Mouse (Mus musculus) hindbrain, embryonic 16.5 days (tissue): ENCODE measurements at regions not wholly inside any gene's neighbourhood (a gene's known extent, or its start where the extent isn't known, plus 50 kb on each side); places are given as distances from the start of the nearest gene placed in this dataset.
A peak's percentile ranks its signal among the peaks of the same experiment; 100 is the strongest.

Source experiments
- ATAC-seq: fragments of 200-750 bp; cut with Nextera tagmentation; 2 replicates; pipeline ENCODE4 v1.8.0; 2017; ENCODE audit warnings: moderate TSS enrichment, moderate library complexity
- H3K27ac ChIP-seq: fragments of 300-500 bp; sonication (generic); 2 replicates; pipeline ENCODE4 v1.5.1; 2014; ENCODE audit warnings: low read depth, mild to moderate bottlenecking, control low read depth, low read length, moderate library complexity
- H3K27me3 ChIP-seq: fragments of 300-500 bp; sonication (generic); replicated peaks from 2 replicates; pipeline ENCODE4 v1.6.1; 2014; ENCODE audit warnings: low read length; ENCODE audit not compliant: control insufficient read depth, insufficient read depth
- H3K36me3 ChIP-seq: fragments of 300-500 bp; sonication (generic); 2 replicates; pipeline ENCODE4 v1.6.1; 2014; ENCODE audit warnings: mild to moderate bottlenecking, low read length, moderate library complexity, mixed read lengths; ENCODE audit not compliant: control insufficient read depth, insufficient read depth
- H3K4me1 ChIP-seq: fragments of 300-500 bp; sonication (generic); 2 replicates; pipeline ENCODE4 v1.6.1; 2014; ENCODE audit warnings: low read depth, low read length; ENCODE audit not compliant: control insufficient read depth, insufficient read depth
- H3K4me2 ChIP-seq: fragments of 300-500 bp; sonication (generic); 2 replicates; pipeline ENCODE4 v1.6.1; 2014; ENCODE audit warnings: mild to moderate bottlenecking, low read length, control low read depth, moderate library complexity
- H3K4me3 ChIP-seq: fragments of 300-500 bp; sonication (generic); 2 replicates; pipeline ENCODE4 v1.5.1; 2014; ENCODE audit warnings: mild to moderate bottlenecking, low read length, control low read depth, moderate library complexity
- H3K9ac ChIP-seq: fragments of 300-500 bp; sonication (generic); 2 replicates; pipeline ENCODE4 v1.6.1; 2014; ENCODE audit warnings: low read depth, mild to moderate bottlenecking, control low read depth, low read length, moderate library complexity
- H3K9me3 ChIP-seq: fragments of 300-500 bp; sonication (generic); 2 replicates; pipeline ENCODE4 v1.6.1; 2014; ENCODE audit warnings: mild to moderate bottlenecking, low read length, moderate library complexity; ENCODE audit not compliant: control insufficient read depth
- WGBS: fragments of 180-500 bp; shearing (Covaris S2); extraction: QIAGEN DNeasy Blood & Tissue Kit; methylation state at CpG from one replicate; pipeline ENCODE4 v1.1.7; 2014; 5-methylcytosine and 5-hydroxymethylcytosine counted together

DNA sequence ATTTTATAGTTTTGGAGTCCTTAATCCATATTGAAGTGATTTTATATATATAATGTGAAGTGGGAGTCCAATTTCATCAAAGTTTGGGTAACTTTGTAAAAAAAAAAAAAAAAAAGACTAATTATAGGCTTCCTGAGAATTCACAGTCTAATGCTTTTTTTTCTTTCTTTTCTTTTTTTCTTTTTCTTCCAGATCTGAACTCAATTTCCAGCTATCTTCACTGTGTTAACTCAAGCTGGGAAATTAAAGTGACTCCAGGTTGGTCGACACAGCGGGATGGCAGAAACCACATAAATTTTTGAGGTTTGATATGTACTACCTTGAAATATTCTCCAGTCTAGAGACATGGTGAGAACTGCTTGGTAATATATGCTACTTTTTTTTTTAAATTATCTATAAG lies 385.7 kb upstream of the Pkdcc start:
- Histone ChIP-seq H3K9ac (no peak overlapping the region), H3K27me3 (no peaks in the 10 kb centered on the region)
- 95% methylated on average over 2 of the region's 2 CpGs for WGBS

DNA sequence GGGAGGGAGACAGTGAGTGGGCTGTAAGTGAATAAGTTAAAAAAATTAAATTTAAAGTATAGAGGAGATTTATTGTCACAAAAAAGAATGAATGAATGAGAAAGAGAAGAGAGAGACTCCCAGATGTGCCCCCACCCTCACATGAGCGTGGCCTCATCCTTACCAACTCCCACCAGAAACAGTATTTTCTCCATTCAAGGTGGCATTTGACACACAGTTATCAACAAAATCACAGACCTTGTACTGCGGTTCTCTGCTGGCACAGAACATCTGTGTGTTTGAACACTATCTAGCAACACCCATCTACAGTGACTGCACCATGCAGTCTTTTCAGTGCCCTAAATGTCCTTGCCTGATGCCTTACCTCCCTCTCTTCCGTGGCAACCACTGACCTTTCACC lies 380.9 kb upstream of the Pkdcc start:
- H3K4me2 ChIP-seq: no peak overlapping the region
- H3K27ac ChIP-seq: no peak overlapping the region
- no peaks in the 10 kb centered on the region for H3K27me3 ChIP-seq
- H3K9me3 ChIP-seq: no peaks in the 10 kb centered on the region
- H3K36me3 ChIP-seq: no peaks in the 10 kb centered on the region
- H3K9ac ChIP-seq: no peak overlapping the region
- no peaks in the 10 kb centered on the region for H3K4me1 ChIP-seq
- no peak overlapping the region for H3K4me3 ChIP-seq
- 82% methylated on average over 3 of the region's 3 CpGs for WGBS
- no peak for ATAC-seq

More for the DNA sequence above, 385.7 kb upstream of the Pkdcc start:
- H3K36me3 ChIP-seq: no peaks in the 10 kb centered on the region
- no peak overlapping the region for H3K27ac ChIP-seq
- no peak overlapping the region for H3K4me3 ChIP-seq
- H3K4me1 ChIP-seq: no peaks in the 10 kb centered on the region
- ATAC-seq: no peak
- H3K9me3 ChIP-seq: no peaks in the 10 kb centered on the region
- no peak overlapping the region for H3K4me2 ChIP-seq

DNA sequence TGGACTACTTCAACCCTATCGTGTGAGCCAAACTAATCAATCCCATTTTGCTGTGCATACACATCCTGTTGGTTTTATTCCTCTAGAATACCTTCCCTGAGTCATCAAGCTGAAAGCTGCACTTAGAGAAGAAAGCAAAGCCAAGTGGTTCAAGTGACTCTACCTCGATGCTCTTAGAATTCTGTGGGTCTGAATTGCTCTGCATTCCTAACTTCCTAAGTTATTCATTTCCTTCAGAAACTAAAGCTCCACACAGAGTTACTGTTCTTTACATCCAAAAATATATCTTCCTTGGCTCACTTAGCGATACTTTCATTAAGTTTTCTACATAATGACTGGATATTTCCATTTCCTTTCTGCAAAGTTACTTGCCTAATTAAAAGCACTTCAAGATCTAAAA lies 379.0 kb upstream of the Pkdcc start:
- 89% methylated on average over 3 of the region's 3 CpGs for WGBS
- H3K9me3 ChIP-seq: no peaks in the 10 kb centered on the region
- H3K27ac ChIP-seq: no peak overlapping the region
- ATAC-seq: no peak
- H3K27me3 ChIP-seq: no peaks in the 10 kb centered on the region
- H3K4me1 ChIP-seq: no peaks in the 10 kb centered on the region
- no peak overlapping the region for H3K4me2 ChIP-seq
- no peaks in the 10 kb centered on the region for H3K36me3 ChIP-seq
- no peak overlapping the region for H3K9ac ChIP-seq
- H3K4me3 ChIP-seq: no peak overlapping the region

DNA sequence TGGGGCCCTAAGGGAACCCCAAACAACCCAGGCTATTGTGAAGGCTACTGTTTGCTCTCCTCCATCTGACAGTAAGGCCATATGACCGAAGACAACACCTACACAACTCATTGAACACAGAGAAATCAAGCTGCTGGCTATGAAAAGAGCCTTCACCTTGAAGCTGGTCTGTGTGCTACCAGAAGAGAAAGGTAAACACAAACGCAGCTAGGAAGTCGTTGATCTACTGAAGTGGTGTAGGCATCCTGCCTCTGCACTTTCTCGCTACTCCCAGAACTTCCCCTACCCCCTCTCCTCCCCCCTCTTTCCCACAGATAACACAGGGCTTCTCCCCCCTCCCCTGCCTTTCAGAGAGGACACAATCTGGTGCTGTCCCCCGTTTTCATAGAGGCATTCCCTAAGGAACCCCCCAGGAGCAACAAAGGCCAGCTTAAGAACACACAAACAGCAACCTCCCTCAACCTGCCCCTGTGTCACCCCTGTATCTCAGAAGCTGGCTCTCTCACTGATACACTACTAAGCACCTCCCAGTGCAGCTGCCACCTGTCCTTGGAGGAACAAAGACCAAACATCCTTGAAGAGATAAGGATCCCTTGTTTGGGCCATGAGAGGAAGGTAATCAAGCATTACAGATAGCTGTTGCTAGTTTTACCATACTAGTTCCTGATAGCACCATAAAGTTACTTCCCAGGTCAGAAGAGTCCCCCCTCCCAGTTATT lies 368.2 kb upstream of the Pkdcc start:
- peaks cover 5% of the 10 kb centered on the region; the same call in 1 of the 2 replicates for H3K9me3 ChIP-seq
- no peak for ATAC-seq
- no peak overlapping the region for H3K4me3 ChIP-seq
- WGBS: 78% methylated on average over 5 of the region's 5 CpGs
- H3K4me2 ChIP-seq: no peak overlapping the region
- H3K27ac ChIP-seq: no peak overlapping the region
- H3K27me3 ChIP-seq: no peaks in the 10 kb centered on the region
- H3K4me1 ChIP-seq: no peaks in the 10 kb centered on the region
- H3K9ac ChIP-seq: no peak overlapping the region
- no peaks in the 10 kb centered on the region for H3K36me3 ChIP-seq

DNA sequence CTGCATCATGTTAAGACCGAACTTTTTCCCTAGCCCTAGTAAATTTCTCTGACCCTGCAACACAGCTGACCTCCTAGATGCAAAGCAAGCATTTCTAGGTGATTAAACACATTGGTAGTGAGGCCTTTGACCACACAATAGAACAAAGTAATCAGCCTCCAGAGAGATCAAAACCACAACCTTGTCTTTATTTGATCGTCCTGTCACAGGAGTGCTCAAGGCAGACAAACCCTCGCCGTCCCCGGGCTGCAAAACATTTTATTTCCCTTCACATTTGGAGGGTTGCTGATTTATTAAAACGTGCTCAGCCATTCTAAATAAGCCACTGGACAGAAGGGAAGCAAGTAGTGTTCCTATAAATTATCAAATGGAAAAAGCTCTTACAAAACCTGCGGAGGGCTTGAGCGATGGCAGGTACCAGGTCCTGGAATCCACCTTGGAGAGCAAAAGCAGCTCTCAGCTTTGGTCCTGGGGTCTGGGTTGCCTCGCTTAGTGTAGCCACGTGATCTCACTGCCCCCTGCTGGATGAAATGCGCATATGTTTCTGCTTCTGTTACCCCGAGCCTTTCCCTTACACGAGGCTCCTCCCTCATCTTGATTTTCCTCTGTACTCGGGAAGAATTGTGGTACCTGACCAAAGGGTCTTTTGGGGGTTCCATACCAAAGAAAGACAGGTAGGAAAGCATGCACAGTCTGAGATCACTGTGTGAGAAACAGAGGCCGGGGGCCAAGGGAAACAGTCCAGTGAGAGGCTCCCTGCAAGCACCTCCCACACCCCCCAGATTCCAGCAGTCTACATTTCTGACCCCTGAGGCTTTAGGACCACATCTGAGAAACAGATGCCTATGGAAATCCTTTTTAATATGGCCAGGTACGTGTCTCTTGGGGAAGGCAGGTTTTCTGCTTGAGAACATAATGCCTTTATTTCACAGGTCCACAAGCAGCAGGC lies 357.6 kb upstream of the Pkdcc start:
- Histone ChIP-seq H3K27me3 (no peaks in the 10 kb centered on the region), H3K27ac (no peak overlapping the region), H3K36me3 (no peaks in the 10 kb centered on the region), H3K9me3 (no peaks in the 10 kb centered on the region), H3K4me3 (peak overlapping the region; percentile 26), H3K9ac (peak overlapping the region; percentile 20), H3K4me2 (peak overlapping the region; percentile 56), H3K4me1 (no peaks in the 10 kb centered on the region)
- WGBS: 8% methylated on average over 16 of the region's 16 CpGs
- peak; percentile 97 for ATAC-seq

DNA sequence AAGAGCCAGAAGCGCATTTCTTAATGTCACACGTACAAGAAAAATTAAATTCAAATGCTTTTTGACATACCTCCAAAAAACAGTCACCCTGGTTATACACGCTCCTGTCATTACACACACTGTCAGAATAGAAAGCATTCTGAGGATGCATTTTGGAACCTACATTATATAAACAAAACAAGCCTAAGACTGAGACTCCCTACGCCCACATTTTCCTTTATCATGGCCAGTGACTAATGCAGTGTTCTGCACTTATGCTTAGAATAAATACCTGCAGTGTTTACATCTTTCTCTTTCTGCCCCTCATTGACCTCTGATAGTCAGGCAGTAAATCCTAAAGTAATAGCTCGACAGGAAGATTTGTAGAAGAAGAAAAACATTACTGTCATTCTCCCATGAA lies 354.7 kb upstream of the Pkdcc start:
- Histone ChIP-seq H3K4me2 (no peak overlapping the region), H3K4me3 (no peak overlapping the region), H3K27ac (no peak overlapping the region), H3K36me3 (no peaks in the 10 kb centered on the region), H3K9me3 (no peaks in the 10 kb centered on the region), H3K4me1 (no peaks in the 10 kb centered on the region), H3K9ac (no peak overlapping the region), H3K27me3 (no peaks in the 10 kb centered on the region)
- ATAC-seq: no peak
- WGBS: 88% methylated on average over 5 of the region's 5 CpGs

DNA sequence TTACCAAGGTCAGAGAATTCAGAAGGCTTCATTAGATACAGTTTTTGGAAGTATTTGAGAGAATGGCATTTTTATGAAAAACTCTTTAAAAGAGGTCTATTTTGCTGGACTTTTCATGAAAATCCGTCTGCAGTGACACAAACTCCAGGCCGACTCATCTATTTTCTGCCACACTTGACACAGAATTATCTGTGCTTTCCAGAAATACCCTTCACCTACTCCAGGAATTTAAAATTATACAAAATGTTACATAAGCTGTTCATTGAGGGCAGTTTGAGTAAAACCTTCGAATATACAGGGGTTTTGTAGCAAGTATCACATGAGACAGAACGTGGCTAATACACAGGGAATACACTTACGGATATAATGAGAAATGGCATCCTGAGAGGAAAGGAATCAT lies 354.1 kb upstream of the Pkdcc start:
- 86% methylated on average over 5 of the region's 5 CpGs for WGBS
- Histone ChIP-seq H3K9ac (no peak overlapping the region), H3K27ac (no peak overlapping the region), H3K9me3 (no peaks in the 10 kb centered on the region), H3K36me3 (no peaks in the 10 kb centered on the region), H3K4me3 (no peak overlapping the region), H3K4me2 (no peak overlapping the region), H3K27me3 (no peaks in the 10 kb centered on the region), H3K4me1 (no peaks in the 10 kb centered on the region)
- ATAC-seq: no peak

DNA sequence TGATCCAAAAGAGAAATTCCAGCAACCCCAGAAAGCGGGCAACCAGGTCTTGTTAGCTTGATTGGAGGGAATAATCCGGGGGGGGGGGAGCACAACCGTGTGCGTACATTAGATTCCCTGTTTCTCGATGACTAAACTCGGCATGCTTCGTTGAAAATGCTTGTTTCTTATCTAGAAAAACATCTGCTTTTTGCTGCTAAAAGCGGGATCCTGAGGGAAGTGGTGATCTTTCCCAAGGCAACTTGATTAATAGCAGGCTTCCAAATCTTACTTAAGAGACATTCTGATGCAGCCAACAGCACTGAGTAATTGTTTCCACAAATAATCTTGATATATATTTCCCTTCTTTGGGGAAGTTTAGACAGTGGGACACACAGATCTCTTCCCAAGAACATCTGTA lies 338.0 kb upstream of the Pkdcc start:
- no peaks in the 10 kb centered on the region for H3K4me1 ChIP-seq
- WGBS: 78% methylated on average over 8 of the region's 8 CpGs
- H3K27ac ChIP-seq: no peak overlapping the region
- no peak overlapping the region for H3K4me3 ChIP-seq
- no peaks in the 10 kb centered on the region for H3K27me3 ChIP-seq
- H3K4me2 ChIP-seq: no peak overlapping the region
- no peak overlapping the region for H3K9ac ChIP-seq
- ATAC-seq: no peak
- H3K9me3 ChIP-seq: no peaks in the 10 kb centered on the region
- no peaks in the 10 kb centered on the region for H3K36me3 ChIP-seq

DNA sequence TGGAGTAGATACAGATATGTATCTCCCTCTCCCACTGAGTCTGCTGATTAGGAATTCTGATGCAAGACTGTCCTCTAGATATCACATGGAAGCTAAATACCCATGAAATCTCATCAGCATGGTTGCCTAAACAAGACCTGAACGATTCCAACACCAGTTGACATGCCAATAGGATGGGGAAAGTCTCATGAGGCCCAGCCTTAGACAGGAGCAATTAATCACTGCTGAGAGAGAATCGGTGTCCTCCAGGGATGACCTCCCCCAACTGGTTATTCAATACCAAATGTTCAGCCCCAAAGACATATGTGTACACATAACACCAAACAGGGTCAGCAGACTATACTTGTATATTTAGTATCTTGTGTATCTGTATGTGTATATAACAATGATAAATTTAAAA lies 314.5 kb upstream of the Pkdcc start:
- Histone ChIP-seq H3K4me3 (no peak overlapping the region), H3K27me3 (no peaks in the 10 kb centered on the region), H3K27ac (no peak overlapping the region), H3K9ac (no peak overlapping the region), H3K36me3 (no peaks in the 10 kb centered on the region), H3K9me3 (no peaks in the 10 kb centered on the region), H3K4me2 (no peak overlapping the region), H3K4me1 (no peaks in the 10 kb centered on the region)
- 0 out of 2 replicates have a peak, but pooled peaks have one; percentile 45 for ATAC-seq
- 24% methylated on average over 2 of the region's 2 CpGs for WGBS
